Mouse (Mus musculus): Measurements from ENCODE around the gene Slit1.

The Slit1 gene

GRCm38 (mm10) chr19:41657446-41657845 lies 86.0 kb downstream of the Slit1 start:
- no peak for DNase-seq (ENCODE audit: extremely low read depth, low read depth, low spot score)

DNA sequence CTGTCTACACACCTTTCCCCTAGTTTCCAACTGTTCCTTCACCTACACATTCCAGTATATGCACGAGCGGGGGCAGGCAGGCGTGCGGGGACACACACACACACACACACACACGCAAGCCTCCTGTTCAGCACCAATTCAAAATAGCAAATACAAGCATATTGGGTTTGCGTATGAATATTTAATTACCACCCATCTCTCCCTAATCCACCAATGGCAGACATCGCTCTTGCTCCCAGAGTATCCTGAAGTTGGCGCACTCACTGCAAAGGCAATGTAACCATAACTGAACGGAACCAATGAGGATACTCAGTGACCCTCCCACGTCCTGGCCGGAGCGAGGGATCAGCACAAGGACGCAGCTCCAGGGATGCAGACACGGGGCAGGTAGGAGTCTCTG lies 86.8 kb downstream of the Slit1 start:
- DNase-seq (ENCODE audit: extremely low read depth, low read depth, low spot score), result no peak

- no peak for DNase-seq (ENCODE audit: extremely low read depth, low read depth, low spot score)
Observed at GRCm38 (mm10) chr19:41655970-41656369, 87.5 kb downstream of the Slit1 start.

DNA sequence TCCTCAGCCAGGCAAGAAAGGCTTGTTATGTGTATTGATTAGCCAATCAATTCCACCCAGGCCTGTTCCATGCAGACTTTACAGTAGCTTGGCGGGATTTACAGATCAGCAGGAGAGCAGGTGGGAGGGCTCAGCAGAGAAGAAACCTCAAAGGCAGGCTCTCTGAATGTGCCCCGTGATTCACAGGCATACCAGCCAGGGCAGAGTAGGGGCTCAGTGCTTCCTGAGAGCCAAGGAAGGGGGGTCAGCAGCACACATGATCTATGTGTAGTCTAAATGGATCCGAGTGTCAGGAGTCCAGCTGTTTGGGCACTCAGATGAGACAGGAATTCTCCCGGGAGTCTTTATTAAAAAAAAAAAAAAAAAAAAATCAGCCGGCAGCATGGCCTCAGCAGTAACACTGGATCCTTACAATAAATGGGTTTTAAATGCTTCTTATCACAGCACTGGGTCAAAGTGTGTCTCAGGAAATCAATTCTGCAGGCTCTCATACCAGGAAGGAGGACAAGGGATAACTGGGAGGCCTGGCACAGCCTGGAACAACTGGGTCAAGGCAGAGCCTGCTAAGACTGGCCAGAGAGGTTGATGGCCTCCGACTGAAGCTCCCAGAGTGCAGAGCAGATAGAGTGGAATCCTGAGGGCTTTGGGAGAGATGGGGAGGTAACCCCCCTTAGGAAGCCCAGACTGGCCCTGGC lies 88.2 kb downstream of the Slit1 start:
- no peak for DNase-seq (ENCODE audit: extremely low read depth, low read depth, low spot score)

GRCm38 (mm10) chr19:41651967-41652366 lies 91.5 kb downstream of the Slit1 start:
- no peak for DNase-seq (ENCODE audit: extremely low read depth, low read depth, low spot score)

DNA sequence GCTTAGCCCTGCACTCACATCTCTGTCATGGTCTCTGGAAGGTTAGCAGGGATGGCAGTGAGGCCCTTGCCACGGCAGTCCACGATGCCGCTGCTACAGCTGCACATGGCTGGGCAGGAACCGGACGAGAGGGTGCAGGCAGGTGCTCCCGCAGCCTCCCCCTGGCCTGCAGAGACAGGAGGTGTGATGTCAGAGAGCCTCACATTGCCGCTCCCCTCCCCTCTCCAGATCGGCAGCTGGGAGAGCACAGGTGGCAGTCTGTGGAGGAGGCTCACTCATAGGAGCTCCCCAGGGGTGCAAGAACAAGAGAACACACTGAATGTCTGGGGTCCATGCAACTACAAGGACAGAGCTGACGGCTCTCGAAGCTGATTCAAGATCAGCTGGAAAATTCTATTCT lies 94.1 kb downstream of the Slit1 start:
- no peak for DNase-seq (ENCODE audit: extremely low read depth, low read depth, low spot score)

DNA sequence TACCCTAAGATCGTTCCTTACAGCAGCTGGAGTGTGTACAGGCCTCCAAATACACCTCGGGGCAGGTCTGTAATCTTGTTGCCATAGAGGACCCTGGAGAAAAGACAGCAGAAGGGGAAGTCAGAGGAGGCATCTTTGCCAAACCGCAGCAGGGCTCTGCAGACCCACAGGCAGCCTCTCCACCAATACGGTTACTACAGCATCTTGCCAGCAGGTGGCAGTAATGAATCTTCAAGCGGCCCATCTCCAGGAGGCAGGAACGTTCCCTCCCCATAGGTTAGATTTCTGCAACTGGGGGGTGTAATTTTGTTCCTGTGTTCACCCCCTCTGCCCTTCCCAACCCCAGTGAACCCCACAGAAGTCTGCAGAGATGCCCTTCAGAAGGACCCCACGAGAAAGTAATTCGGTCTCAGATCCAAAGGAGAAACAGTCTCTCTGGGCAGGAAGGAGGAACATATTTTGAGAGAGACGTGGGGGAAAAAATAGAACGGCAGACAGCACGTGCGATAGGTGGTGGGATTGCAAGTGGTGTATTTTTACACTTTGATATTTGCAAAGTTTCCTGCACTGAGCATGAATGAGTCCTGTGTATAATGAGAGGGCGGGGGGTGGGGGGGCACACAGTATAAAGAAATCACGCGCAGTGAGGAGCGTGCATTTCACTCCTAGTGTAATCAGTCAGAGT lies 96.4 kb downstream of the Slit1 start:
- DNase-seq (ENCODE audit: extremely low read depth, low read depth, low spot score), result no peak

DNA sequence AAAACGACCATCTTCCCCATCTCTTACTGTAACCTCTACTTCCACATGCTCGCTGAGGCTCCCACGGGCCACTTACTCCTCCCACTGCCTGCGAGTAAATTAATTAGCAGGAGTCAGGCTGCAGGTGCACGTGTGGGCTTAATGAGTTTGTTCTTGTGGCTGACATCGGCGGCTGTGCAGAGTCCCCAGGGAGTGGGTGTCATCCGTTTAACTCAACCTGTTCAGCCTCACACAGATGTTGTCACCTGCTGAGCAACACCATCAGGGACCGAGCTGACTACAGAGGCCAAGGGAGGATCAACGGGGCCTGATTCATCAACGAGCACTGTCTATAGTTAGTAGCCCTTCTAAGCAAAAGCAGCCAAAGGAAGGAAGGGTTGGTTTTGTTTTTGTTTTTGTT lies 100.5 kb downstream of the Slit1 start:
- DNase-seq (ENCODE audit: extremely low read depth, low read depth, low spot score), result no peak

DNA sequence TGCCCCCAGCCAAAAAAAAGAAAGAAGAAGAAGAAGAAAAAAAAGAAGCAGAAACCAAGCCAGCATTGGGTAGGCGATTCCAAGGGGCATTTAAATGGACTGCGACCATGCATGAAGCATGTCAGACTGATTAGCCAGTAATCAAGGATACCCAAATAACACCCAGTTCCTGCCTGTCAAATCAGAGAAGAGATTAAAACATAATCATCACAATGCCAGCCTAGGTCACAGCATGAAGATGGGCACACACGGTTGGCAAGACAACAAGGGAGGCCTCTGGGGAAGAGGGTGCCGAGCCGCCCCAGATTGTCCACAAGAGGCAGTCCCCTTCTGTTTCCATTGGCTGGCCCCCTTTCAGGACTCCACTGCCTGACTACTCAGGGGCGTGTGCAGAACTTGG lies 108.5 kb downstream of the Slit1 start:
- no peak for DNase-seq (ENCODE audit: extremely low read depth, low read depth, low spot score)

DNA sequence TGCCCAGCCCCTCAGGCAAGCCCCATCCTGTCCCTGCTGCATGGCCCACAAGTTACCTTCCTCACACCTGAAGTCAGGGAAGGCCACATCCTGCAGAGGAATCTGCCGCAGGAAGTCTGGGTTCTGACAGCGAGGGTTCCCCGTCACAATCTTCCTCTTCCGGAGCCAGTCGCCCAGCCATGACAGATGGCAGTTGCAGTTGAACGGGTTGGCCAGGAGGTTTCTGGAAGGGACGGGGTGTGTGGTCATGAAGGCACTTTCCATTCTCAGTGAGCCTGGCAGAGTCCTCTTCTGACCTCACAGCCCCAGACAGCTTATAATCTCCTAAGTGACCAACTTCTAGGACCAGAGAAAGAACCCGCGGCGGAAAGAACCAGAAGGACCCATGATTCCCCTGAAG lies 109.4 kb downstream of the Slit1 start:
- DNase-seq (ENCODE audit: extremely low read depth, low read depth, low spot score), result no peak

DNA sequence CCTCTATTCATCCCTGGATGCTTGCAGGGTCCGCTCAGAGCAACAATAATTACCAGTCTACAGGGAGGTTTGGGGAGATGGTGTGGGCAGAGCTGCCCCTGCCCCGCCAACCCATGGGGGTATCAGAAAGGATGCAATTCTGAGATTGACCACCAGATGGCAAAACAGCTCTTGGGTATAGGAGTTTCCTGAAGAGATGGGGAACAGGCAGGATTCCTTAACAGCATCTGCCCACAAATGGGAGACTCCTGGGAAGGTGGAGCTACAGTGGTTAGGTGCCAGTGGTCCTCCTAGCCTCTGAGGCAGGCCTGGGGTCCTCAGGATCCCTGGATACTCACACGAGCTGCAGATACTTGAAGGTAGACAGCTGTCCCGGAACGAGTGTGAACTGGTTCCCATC lies 113.9 kb downstream of the Slit1 start:
- DNase-seq (ENCODE audit: extremely low read depth, low read depth, low spot score), result no peak

- DNase-seq (ENCODE audit: extremely low read depth, low read depth, low spot score), result no peak
Observed at GRCm38 (mm10) chr19:41628970-41629369, 114.5 kb downstream of the Slit1 start.

GRCm38 (mm10) chr19:41620366-41621092 lies 122.9 kb downstream of the Slit1 start:
- no peak for DNase-seq (ENCODE audit: extremely low read depth, low read depth, low spot score)

GRCm38 (mm10) chr19:41618771-41619385 lies 124.6 kb downstream of the Slit1 start:
- DNase-seq (ENCODE audit: extremely low read depth, low read depth, low spot score), result no peak

GRCm38 (mm10) chr19:41618153-41618657 lies 125.3 kb downstream of the Slit1 start:
- no peak for DNase-seq (ENCODE audit: extremely low read depth, low read depth, low spot score)

DNA sequence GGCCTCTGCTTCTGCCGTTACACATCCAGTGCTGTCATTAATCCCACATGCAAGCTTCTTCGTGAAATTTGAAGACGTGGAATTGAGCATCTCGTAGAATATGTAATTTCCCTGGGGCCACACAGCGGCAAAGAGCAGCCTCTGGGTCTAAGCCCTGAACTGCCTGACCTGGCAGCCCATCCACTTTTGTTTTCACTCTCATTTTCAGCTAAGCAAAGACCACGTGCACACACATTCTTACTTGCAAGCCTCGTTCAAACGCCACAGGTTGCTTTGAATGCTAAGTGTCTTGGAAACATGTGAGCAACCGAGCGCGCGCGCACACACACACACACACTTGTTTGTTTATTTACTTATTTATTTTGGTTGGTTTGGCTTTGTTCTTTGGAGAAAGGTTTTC lies 126.4 kb downstream of the Slit1 start:
- DNase-seq (ENCODE audit: extremely low read depth, low read depth, low spot score), result no peak

DNA sequence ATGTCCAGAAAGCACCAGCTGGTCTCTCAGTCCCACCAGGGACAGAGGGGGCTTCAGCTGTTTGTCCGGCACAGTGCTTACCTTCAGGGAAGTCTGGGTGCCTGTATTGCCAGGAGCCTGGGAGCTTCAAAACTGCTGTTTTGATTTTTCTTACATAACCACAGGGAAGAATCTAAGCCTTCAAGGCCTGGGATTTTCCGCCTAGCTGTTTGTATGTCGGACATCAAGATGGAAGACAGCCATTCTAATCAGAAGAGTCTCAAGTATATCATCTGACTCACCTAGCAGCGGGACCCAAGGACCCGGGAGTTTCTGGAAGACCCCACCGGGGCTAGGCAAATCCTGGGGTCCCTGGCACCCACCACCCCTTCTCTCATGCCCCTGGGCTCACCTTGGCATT lies 127.2 kb downstream of the Slit1 start:
- no peak for DNase-seq (ENCODE audit: extremely low read depth, low read depth, low spot score)

DNA sequence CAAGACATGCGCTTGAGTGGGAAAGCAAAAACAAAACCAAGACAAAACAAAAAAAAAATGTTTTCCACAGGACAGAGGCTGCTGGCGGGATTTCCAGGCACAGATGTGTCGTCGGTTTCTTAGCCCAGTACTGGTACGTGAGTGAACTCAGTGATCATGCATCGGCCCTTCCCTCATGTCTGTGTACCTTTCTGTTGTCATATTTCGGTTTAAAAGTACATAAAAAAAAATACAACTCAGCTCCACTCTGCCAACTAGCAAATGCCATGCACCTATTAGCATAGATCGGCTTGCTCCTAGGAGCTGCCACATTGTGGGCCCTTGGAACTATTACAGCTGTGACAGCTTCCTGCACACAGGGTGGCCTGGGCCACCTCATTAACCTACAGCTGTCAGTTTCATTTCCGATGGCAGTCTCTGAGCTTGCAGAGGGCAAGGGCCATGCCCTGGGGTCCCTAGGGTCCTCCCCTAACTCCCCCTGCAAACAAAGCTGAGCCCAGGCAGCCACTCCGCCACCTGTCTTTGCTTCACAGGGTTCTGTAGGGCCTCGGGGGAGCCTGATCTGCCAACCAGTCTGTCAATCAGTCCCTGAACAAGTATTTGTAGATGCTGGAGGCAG lies 127.8 kb downstream of the Slit1 start:
- no peak for DNase-seq (ENCODE audit: extremely low read depth, low read depth, low spot score)

GRCm38 (mm10) chr19:41613325-41614087 lies 130.0 kb downstream of the Slit1 start:
- no peak for DNase-seq (ENCODE audit: extremely low read depth, low read depth, low spot score)

DNA sequence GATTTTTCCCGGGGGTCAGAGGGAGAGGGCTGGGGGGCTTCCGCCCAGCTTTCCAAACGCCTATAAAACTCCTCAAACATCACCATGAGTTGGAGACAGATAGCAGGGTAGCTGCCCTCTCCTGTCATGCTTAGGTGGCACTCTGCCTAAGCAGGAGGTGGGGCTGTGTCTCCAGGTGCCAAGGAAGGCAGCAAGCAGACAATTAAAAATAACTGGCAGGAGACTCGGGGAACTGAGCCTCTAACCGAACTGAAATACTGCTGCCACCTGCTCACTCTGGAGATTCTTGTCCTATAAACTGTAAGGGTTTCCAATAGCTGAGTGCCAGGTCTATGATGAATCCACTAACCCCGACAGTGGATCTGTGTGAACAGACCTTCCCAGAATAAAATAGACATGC lies 131.8 kb downstream of the Slit1 start:
- no peak for DNase-seq (ENCODE audit: extremely low read depth, low read depth, low spot score)

All from fat pad, adult 2 months (tissue).